Mouse (Mus musculus) MEL (cell line): ENCODE measurements at regions not wholly inside any gene's neighbourhood (a gene's known extent, or its start where the extent isn't known, plus 50 kb on each side); places are given as distances from the start of the nearest gene placed in this dataset.

ENCODE experiments used
- POLR2A ChIP-seq, 2 experiments: IDR thresholded peaks; 2 replicates each; pipeline ENCODE4 v1.6.1; 2011 to 2012; ENCODE audit warnings: low read length in 2 of 2, mild to moderate bottlenecking in 2 of 2, control low read depth in 1 of 2, improper control_type of control experiment in 1 of 2, low read depth in 1 of 2, moderate library complexity in 1 of 2; ENCODE audit not compliant: control insufficient read depth in 1 of 2, insufficient read depth in 1 of 2, poor library complexity in 1 of 2
- USF2 ChIP-seq, 2 experiments: IDR thresholded peaks; 2 replicates each; pipeline ENCODE4 v1.6.1; 2011 to 2012; ENCODE audit warnings: improper control_type of control experiment in 2 of 2, low read length in 2 of 2, borderline replicate concordance in 1 of 2, inconsistent platforms in 1 of 2, low read depth in 1 of 2, mild to moderate bottlenecking in 1 of 2; ENCODE audit not compliant: insufficient read depth in 1 of 2
- ZMIZ1 ChIP-seq: IDR thresholded peaks from 2 replicates; pipeline ENCODE4 v1.6.1; 2012; ENCODE audit warnings: low read depth, mild to moderate bottlenecking, inconsistent platforms, low read length, improper control_type of control experiment, moderate library complexity

- TF ChIP-seq USF2 (IDR thresholded peaks at IDR 0.05; ENCODE audit: borderline replicate concordance in 1 of 2, insufficient read depth in 1 of 2, low read depth in 1 of 2, low read length in 2 of 2) = no peak
- no peak for TF ChIP-seq ZMIZ1
- TF ChIP-seq POLR2A (IDR thresholded peaks at IDR 0.05; ENCODE audit: control insufficient read depth in 1 of 2, insufficient read depth in 1 of 2, low read depth in 1 of 2, low read length in 2 of 2, poor library complexity in 1 of 2) = no peak
These were observed 95.3 kb upstream of the Tmc1 start for GRCm38 (mm10) chr19:21049301-21049700.
